Mouse (Mus musculus) E14TG2a.4 (cell line): ENCODE results near the gene Nol9.

ENCODE experiments used
- H3K27me3 ChIP-seq: 2 replicates; pipeline ENCODE4 v1.6.1; 2014; ENCODE audit warnings: low read length, control low read depth; ENCODE audit not compliant: insufficient read depth
- H3K36me3 ChIP-seq: 2 replicates; pipeline ENCODE4 v1.6.1; 2014; ENCODE audit warnings: low read length, control low read depth; ENCODE audit not compliant: insufficient read depth
- H3K4me1 ChIP-seq: replicated peaks from 2 replicates; pipeline ENCODE4 v1.6.1; 2014; ENCODE audit warnings: low read depth, low read length, control low read depth
- H3K4me3 ChIP-seq: replicated peaks from 2 replicates; pipeline ENCODE4 v1.5.1; 2014; ENCODE audit warnings: mild to moderate bottlenecking, low read length
- H3K9me3 ChIP-seq: 2 replicates; pipeline ENCODE4 v1.6.1; 2014; ENCODE audit warnings: low read length, control low read depth
- CTCF ChIP-seq: conservative IDR thresholded peaks from 2 replicates; pipeline ENCODE4 v1.5.1; 2014; ENCODE audit warnings: low read length
- NANOG ChIP-seq: IDR thresholded peaks from 2 replicates; pipeline ENCODE4 v1.6.1; 2014; ENCODE audit warnings: borderline replicate concordance, low read length, mixed read lengths
- POU5F1 ChIP-seq: IDR thresholded peaks from 2 replicates; pipeline ENCODE4 v1.6.1; 2014; ENCODE audit warnings: low read length, borderline replicate concordance

Nol9 gene

DNA sequence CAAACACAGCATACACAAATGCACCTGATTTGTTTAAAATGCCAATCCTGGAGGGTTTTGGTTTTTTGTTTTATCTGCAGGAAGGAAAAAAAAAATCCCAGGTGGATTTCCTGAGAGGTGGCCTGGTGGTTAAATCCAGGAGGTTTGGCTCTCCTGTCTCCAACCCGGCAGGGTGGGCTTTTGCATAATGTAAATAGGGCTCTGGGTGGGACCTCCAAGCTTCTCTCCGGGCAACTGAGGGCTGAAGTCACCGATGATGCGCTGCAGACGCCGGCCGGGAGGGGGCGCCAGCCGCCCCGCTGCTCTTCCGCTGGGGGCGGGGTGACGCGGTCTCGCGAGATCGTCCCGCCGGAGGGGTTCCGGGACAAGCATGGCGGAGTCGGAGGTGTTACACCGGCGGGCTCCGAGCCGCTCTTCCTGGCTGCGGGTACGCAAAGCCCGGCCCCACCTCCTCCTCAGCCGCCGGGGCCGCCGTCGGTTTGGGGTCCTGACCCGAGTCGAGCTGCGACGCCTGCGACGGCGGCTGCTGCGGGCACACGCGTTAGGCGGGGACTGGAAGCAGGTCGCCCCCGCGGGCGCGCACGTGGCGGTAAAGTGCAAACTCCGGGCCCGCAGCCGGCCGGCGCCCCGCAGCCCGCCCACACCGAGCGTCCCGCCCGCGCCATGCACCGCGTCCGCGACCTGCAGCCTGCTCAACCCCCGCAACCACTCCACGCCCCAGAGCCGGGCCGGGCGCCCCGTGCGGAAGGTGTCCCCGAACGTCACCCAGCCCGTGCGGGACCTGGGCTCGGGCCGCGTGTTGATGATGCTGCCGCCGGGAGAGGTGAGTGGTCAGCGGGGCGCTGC is at the start of gene Nol9:
Gene Nol9 (plus strand): TSS at position 337 of the 846 bp plus-strand sequence.
- Histone ChIP-seq H3K4me1 (peaks cover 66% of the 10 kb centered on the region), H3K9me3 (no peaks in the 10 kb centered on the region)
- peak; percentile 26 for TF ChIP-seq CTCF
- no peak for TF ChIP-seq POU5F1

DNA sequence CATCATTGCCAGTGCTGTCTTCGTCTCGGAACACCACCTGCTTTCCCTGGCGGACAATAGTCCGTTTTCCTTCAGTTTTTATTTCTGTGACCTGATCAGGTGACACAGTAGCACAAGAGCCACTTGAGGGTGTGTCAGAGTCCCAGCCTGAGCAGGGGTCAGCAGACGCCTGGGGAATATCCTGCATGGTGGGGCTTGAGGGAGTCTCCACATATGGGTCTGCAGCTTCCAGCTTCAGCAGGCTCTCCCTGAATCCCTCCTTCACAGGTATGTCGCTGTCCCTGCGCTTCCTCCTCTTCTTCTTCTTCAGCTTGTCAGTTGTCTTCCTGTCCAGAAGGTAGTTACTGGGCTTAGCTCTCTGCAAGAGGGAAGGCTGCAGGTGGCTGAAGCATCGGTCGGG is 47.0 kb upstream of the Nol9 start:
- peaks cover 50% of the 10 kb centered on the region for H3K36me3 ChIP-seq
- TF ChIP-seq NANOG (no peak), CTCF (no peak), POU5F1 (no peak)
- no peak overlapping the region for H3K4me3 ChIP-seq

More for the DNA sequence above, at the start of gene Nol9:
- Histone ChIP-seq H3K36me3 (peaks cover 40% of the 10 kb centered on the region), H3K4me3 (peak within 1 kb of the TSS; percentile 99), H3K27me3 (peaks cover 3% of the 10 kb centered on the region; the same call in 1 of the 2 replicates)

DNA sequence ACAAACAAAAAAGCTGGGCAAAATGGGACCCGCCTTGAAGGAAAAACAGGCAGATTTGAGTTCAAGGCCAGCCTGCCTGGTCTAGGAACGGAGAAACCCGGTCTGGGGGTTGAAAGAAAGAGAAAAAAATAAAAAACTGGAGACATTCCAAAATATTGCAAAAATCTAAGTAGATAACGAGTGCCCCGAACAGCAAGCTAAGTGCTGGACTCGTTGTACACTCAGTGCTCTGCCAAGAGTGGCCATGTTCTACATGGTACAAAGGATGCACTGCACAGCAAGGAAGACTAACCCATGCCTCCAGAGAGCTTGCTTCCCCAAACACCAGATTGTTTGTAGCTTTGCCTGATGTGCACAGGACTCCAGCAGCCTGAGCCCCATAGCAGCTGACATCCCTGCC is 46.1 kb upstream of the Nol9 start:
- Histone ChIP-seq H3K36me3 (peaks cover 50% of the 10 kb centered on the region), H3K27me3 (peaks cover 33% of the 10 kb centered on the region)

More for the DNA sequence above, 47.0 kb upstream of the Nol9 start:
- Histone ChIP-seq H3K27me3 (peaks cover 23% of the 10 kb centered on the region), H3K9me3 (no peaks in the 10 kb centered on the region), H3K4me1 (peaks cover 74% of the 10 kb centered on the region)

DNA sequence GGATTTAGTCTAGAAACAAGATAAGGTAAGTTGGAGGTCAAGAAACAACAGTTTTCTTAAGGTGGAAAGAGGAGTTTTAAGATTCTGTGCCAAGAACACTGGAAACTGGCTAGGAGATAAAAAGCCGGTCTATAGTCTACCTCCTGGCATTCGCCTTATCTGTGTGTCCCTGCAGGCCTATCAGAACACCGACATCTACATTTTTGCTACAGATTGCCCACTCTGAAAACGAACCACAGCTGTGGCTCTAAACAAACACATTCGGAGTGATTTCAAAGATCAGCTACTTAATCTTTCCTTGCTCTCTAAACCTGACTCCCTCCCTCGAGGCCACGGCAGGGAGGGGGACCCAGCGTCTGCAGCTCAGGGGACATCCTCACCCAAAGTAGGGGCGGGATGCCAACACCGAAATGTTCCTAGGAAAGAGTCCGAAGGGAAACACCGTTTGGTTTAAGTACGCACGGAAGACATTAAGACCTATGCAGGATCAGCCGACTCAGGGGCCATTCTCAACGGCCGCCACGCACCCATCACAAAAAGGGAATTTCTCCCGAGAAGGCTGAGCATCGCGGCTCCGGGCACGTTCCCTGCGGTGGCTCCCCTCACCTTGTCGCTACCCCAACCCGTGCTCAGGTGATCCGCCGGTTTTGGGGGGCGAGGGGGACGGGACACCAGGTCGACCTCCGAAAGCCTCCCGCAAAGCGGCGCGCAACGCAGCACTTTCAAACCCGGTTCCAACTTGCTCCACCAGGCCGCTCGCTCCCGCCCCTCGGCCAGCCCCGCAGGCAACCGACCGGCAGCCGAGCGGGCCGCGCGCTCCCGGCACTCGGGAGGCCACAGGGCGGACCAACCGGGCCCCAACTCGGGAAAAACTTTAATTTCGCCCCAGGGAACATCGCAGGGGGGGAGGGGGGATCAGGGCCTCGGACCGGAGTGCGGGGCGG is 44.6 kb upstream of the Nol9 start:
- peak overlapping the region; percentile 97 for H3K4me3 ChIP-seq
- TF ChIP-seq POU5F1 (no peak), NANOG (no peak), CTCF (no peak)
- H3K9me3 ChIP-seq = no peaks in the 10 kb centered on the region
- H3K36me3 ChIP-seq = peaks cover 45% of the 10 kb centered on the region
- H3K27me3 ChIP-seq = peaks cover 38% of the 10 kb centered on the region
- H3K4me1 ChIP-seq = peaks cover 77% of the 10 kb centered on the region

More for the DNA sequence above, 46.1 kb upstream of the Nol9 start:
- peaks cover 75% of the 10 kb centered on the region for H3K4me1 ChIP-seq
- no peak overlapping the region for H3K4me3 ChIP-seq
- H3K9me3 ChIP-seq = no peaks in the 10 kb centered on the region
- no peak for TF ChIP-seq CTCF
- TF ChIP-seq POU5F1 = no peak
- no peak for TF ChIP-seq NANOG

DNA sequence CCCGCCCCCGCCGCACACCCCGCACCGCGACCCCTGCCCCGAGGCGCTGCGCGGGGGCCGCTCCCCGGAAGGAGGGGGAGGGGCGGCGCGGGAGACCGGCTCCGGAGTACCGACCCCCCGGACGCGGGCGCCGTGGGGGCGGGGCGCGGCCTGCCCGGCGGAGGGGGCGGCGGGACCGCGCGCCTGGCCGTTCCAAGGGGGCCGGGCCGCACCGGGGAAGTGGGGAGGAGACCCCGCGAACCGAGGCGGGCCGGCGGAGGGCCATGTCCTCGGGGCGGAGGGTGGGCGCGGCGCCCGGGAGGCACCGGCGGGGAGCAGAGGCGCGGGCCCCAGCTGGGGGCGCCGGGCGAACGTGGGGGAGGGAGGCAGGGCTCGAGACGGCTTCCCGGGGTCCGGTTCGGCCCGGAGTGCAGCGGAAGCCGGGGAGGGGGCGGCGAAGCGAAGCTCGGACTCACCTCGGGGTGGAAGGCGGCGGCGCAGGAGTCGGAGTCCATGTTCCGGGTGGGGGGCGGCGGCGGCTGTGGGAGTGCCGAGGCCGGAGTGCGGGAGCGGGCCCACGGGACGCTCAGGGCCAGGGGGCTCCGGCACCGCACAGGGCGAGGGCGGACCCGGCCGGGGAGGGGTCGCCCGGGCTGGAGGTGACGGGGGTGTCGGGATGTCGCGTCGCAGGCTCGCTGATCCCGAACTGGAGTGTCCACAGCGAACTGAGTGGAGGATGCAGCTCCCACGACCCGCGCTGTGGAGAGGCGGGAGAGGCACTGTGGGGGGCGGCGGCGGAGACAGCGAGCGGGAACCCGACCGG is 43.5 kb upstream of the Nol9 start:
- H3K9me3 ChIP-seq = no peaks in the 10 kb centered on the region
- no peak for TF ChIP-seq NANOG
- no peak for TF ChIP-seq POU5F1
- no peak for TF ChIP-seq CTCF
- peaks cover 38% of the 10 kb centered on the region for H3K27me3 ChIP-seq
- H3K4me3 ChIP-seq = peak overlapping the region; percentile 97
- peaks cover 34% of the 10 kb centered on the region for H3K36me3 ChIP-seq
- H3K4me1 ChIP-seq = peaks cover 77% of the 10 kb centered on the region

DNA sequence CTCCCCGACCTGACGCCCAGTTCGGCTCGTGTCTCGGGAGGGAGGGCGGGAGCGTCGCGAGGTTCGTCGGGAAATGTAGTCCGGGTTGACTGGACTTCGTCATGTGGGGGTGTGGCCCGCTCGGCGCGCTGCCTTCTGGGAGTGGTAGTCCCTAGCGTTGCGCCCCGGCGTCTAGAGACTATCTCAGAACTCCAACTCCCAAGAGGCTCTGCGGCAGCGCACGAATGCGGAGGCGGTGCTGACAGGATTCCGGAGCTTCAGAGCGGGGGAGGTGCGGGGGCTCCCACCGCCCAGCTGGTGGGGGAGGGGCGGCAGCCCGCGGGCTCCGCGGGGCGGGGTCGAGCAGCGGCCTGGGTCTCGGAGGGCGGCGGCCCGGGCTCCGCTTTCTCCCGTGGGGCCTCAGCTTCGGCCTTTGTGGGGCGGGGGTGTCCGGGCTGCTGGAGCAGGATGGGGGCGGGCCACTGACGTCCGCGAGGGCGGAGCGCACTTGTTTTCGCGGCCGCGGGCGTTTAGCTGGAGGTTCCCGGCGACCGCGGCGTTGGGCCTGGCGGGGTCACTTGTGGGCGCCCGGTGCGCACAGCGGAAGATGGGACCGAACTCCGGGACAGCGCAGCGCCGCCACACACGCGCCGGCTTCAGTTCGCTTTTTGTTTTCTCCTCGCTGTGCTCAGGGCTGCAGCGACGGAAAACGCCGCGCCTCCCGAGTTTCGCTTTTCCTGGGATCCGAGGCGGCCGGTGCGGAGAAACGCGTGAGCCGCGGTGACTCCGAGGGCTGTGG is 42.8 kb upstream of the Nol9 start, which contains the start of gene Phf13:
Gene Phf13 (minus strand): TSS at position 86 of the 778 bp plus-strand sequence.
- Histone ChIP-seq H3K4me3 (peak within 1 kb of the TSS; percentile 97), H3K36me3 (peaks cover 26% of the 10 kb centered on the region), H3K4me1 (peaks cover 73% of the 10 kb centered on the region), H3K9me3 (no peaks in the 10 kb centered on the region), H3K27me3 (peaks cover 38% of the 10 kb centered on the region)
- TF ChIP-seq POU5F1 = no peak
- TF ChIP-seq NANOG = no peak
- TF ChIP-seq CTCF = no peak

DNA sequence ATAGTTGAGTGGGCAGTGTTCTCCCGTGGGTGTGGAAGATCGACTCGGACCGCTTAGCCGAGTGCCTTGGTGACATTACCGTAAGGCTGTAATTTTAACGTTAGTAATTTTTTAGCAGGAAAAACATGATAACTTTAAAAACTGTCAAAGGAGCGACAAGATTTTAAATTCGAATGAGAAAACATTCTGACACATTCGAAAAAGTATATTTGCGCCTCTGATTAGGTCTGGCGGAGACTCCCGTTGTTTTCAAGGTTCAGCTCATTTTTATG is 42.2 kb upstream of the Nol9 start:
- no peaks in the 10 kb centered on the region for H3K9me3 ChIP-seq
- H3K4me3 ChIP-seq = peak overlapping the region; percentile 86
- TF ChIP-seq NANOG = no peak
- TF ChIP-seq POU5F1 = no peak
- no peak for TF ChIP-seq CTCF
- peaks cover 38% of the 10 kb centered on the region for H3K27me3 ChIP-seq
- H3K36me3 ChIP-seq = peaks cover 21% of the 10 kb centered on the region
- H3K4me1 ChIP-seq = peaks cover 68% of the 10 kb centered on the region
